In the genomic region with DNA sequence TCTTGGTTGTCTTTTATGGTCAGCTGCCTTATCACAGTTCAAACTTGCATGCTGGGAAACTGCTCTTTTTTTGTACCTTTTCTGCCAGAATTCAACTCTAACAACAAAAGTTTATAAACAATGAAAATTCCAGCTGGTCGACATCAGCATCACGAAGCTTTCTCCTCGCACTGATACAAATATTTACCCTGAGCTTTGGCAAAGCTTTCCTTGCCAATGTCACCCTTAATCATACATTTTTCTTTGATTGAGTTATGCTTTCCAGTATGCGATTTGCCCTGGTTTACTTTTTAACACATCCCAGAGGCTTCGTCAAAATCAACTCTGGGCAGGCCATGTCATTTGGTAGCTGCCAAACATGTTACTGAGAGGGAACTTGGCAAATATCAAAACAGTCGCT, we compare ENCODE assay signal across 25 mouse cellular contexts.
A peak's percentile ranks its signal among the peaks of the same experiment; 100 is the strongest.
DNase-seq lines count a peak whose midpoint lies in the region; ATAC-seq and TF ChIP-seq lines count a peak whose summit lies in the region.
"Had no signal": no experiment of that assay in that cellular context is flagged by ENCODE, and none has a peak within 500 bp of the region (broad histone marks: within the 10 kb centered on the region; RNA-seq: fewer than 3 reads in every experiment).

No protein-coding gene starts in this region.

- WGBS in lung, embryonic 14.5 days, result 7% methylated on average over 6 of the region's 6 CpGs
- 29% methylated on average over 6 of the region's 6 CpGs for WGBS in lung, adult 2 months

- no peak for TF ChIP-seq POLR2A in lung, adult 2 months (IDR thresholded peaks at IDR 0.05; ENCODE audit: borderline replicate concordance, extremely low read depth, low read depth, low read length)

- no peak for TF ChIP-seq CTCF in lung, embryonic 14.5 days (IDR thresholded peaks at IDR 0.05; ENCODE audit: low read depth)
- no peak for TF ChIP-seq CTCF in lung, adult 2 months (IDR thresholded peaks at IDR 0.05; ENCODE audit: insufficient read depth, low read length)

- peak; percentile 89 for ATAC-seq in lung, embryonic 14.5 days (ENCODE audit: insufficient read depth)
- ATAC-seq: forebrain, embryonic 13.5 days; inflammation-experienced regulatory T-cells, adult 6 months; liver, embryonic 12.5 days; midbrain, embryonic 16.5 days; Patski had no signal

- H3K4me1 ChIP-seq in lung, embryonic 14.5 days (ENCODE audit: insufficient read depth), result no peaks in the 10 kb centered on the region
- H3K4me1 ChIP-seq in lung, adult 2 months (ENCODE audit: control insufficient read depth, insufficient read depth, low read length), result no peaks in the 10 kb centered on the region
- H3K4me1 ChIP-seq: forebrain, embryonic 13.5 days; heart, embryonic 12.5 days; limb, embryonic 13.5 days; liver, embryonic 12.5 days; neural tube, embryonic 12.5 days had no signal

- H3K36me3 ChIP-seq in lung, embryonic 14.5 days (ENCODE audit: insufficient read depth), result no peaks in the 10 kb centered on the region
- H3K36me3 ChIP-seq: heart, embryonic 12.5 days; limb, embryonic 13.5 days; liver, embryonic 12.5 days; neural tube, embryonic 12.5 days had no signal

- H3K9me3 ChIP-seq in lung, embryonic 14.5 days (ENCODE audit: low read depth, low read length), result no peaks in the 10 kb centered on the region
- H3K9me3 ChIP-seq: forebrain, embryonic 13.5 days; heart, embryonic 12.5 days; limb, embryonic 13.5 days; liver, embryonic 12.5 days; neural tube, embryonic 12.5 days had no signal

- H3K9ac ChIP-seq in lung, embryonic 14.5 days, result no peak overlapping the region
- H3K9ac ChIP-seq: forebrain, embryonic 13.5 days; heart, embryonic 12.5 days; hindbrain, embryonic 14.5 days; limb, embryonic 13.5 days; liver, embryonic 12.5 days; neural tube, embryonic 12.5 days had no signal

- no peak overlapping the region for H3K4me2 ChIP-seq in lung, embryonic 14.5 days
- H3K4me2 ChIP-seq: forebrain, embryonic 13.5 days; heart, embryonic 12.5 days; hindbrain, embryonic 14.5 days; limb, embryonic 13.5 days; liver, embryonic 12.5 days; midbrain, embryonic 11.5 days; neural tube, embryonic 12.5 days had no signal

- H3K4me3 ChIP-seq in lung, embryonic 14.5 days (ENCODE audit: low read depth, low read length), result no peak overlapping the region
- H3K4me3 ChIP-seq in lung, adult 2 months (replicated peaks; ENCODE audit: extremely low read depth, low read depth, low read length), result no peak overlapping the region
- H3K4me3 ChIP-seq: forebrain, embryonic 13.5 days; heart, embryonic 12.5 days; limb, embryonic 13.5 days; liver, embryonic 12.5 days; myocyte; neural tube, embryonic 12.5 days had no signal

- DNase-seq in lung, embryonic 14.5 days, result peak; percentile 96
- no peak for DNase-seq in lung, adult 2 months
- peak; percentile 37 for DNase-seq in adipocyte (ENCODE audit: low spot score)
- DNase-seq in lung, postnatal 10 days, result peak; percentile 61
- DNase-seq in spleen, postnatal 36 days (ENCODE audit: low spot score in 2 of 2), result no peak
- DNase-seq in frontal cortex, postnatal 14 days (ENCODE audit: low spot score in 2 of 2), result no peak
- DNase-seq: adrenal gland, postnatal 14 days; cerebellum, adult 11 months; cerebellum, adult 9-11 months; gastrocnemius, postnatal 25 days; kidney, adult 11 months; kidney, postnatal 14 days; right cerebral cortex, postnatal 4 days had no signal

- H3K27ac ChIP-seq in lung, embryonic 14.5 days (ENCODE audit: low read depth), result peak overlapping the region; percentile 76; the same call in 1 of the 2 replicates
- H3K27ac ChIP-seq: forebrain, embryonic 13.5 days; hindbrain, embryonic 14.5 days; limb, embryonic 13.5 days; liver, embryonic 12.5 days; neural tube, embryonic 12.5 days had no signal

- no peaks in the 10 kb centered on the region for H3K27me3 ChIP-seq in lung, embryonic 14.5 days (ENCODE audit: insufficient read depth, low read length)
- H3K27me3 ChIP-seq: CH12.LX; forebrain, embryonic 13.5 days; heart, embryonic 12.5 days; liver, embryonic 12.5 days; neural tube, embryonic 12.5 days; Patski had no signal

Comparison
In these comparisons a context has a peak if more than half of its experiments do, and no peak if none do; other contexts are left out.
1. DNase-seq: peak in lung, embryonic 14.5 days (single experiment), adipocyte (single experiment) and lung, postnatal 10 days (single experiment); none in lung, adult 2 months (single experiment), spleen, postnatal 36 days (0 of 2) and frontal cortex, postnatal 14 days (0 of 2).